Mouse (Mus musculus): ENCODE measurements around the gene Tmem184b. TPM values are rescaled to one million over a fixed set of nuclear protein-coding genes. Genes with fewer than 3 reads are reported as not detected.

Gene Tmem184b
- total and polyA plus RNA-seq, 3 experiments = 1.9 to 13.8 (median 11.3) TPM

GRCm38 (mm10) chr15:79329346-79329978 is 73.9 kb downstream of the Tmem184b start:
- TF ChIP-seq GATA2 (IDR thresholded peaks at IDR 0.05; ENCODE audit: borderline replicate concordance, low read depth, low read length) (no peak), CTCF (IDR thresholded peaks at IDR 0.05; ENCODE audit: low read depth, low read length) (no peak), GATA1 (IDR thresholded peaks at IDR 0.05; ENCODE audit: borderline replicate concordance, low read length) (no peak), TAL1 (conservative IDR thresholded peaks at IDR 0.05; ENCODE audit: low read depth, low read length) (no peak), POLR2AphosphoS5 (IDR thresholded peaks at IDR 0.05; ENCODE audit: insufficient replicate concordance, low read depth, low read length) (no peak)
- Histone ChIP-seq H3K27me3 (ENCODE audit: insufficient read depth, low read length) (no peaks in the 10 kb centered on the region), H3K36me3 (replicated peaks) (peaks cover 18% of the 10 kb centered on the region), H3K9me3 (replicated peaks) (no peaks in the 10 kb centered on the region), H3K4me3 (ENCODE audit: low read depth, low read length) (no peak overlapping the region), H3K4me1 (ENCODE audit: insufficient read depth, low read depth, low read length) (peaks cover 63% of the 10 kb centered on the region)
- ATAC-seq (ENCODE audit: extremely low read depth, insufficient number of reproducible peaks, low FRiP score, poor library complexity, severe bottlenecking) (no peak), DNase-seq (ENCODE audit: low spot score) (no peak)

GRCm38 (mm10) chr15:79328939-79329275 is 74.5 kb downstream of the Tmem184b start:
- H3K4me3 ChIP-seq (ENCODE audit: low read depth, low read length) = peak overlapping the region; percentile 75; the same call in 1 of the 2 replicates
- H3K36me3 ChIP-seq (replicated peaks) = peaks cover 23% of the 10 kb centered on the region
- ATAC-seq (ENCODE audit: extremely low read depth, insufficient number of reproducible peaks, low FRiP score, poor library complexity, severe bottlenecking) (no peak), DNase-seq (ENCODE audit: low spot score) (no peak)
- TF ChIP-seq CTCF (IDR thresholded peaks at IDR 0.05; ENCODE audit: low read depth, low read length) (no peak), POLR2AphosphoS5 (IDR thresholded peaks at IDR 0.05; ENCODE audit: insufficient replicate concordance, low read depth, low read length) (no peak), TAL1 (conservative IDR thresholded peaks at IDR 0.05; ENCODE audit: low read depth, low read length) (no peak)
- H3K27me3 ChIP-seq (ENCODE audit: insufficient read depth, low read length) = no peaks in the 10 kb centered on the region
- H3K9me3 ChIP-seq (replicated peaks) = no peaks in the 10 kb centered on the region
- peaks cover 63% of the 10 kb centered on the region for H3K4me1 ChIP-seq (ENCODE audit: insufficient read depth, low read depth, low read length)

- Histone ChIP-seq H3K9me3 (replicated peaks) (no peaks in the 10 kb centered on the region), H3K4me1 (ENCODE audit: insufficient read depth, low read depth, low read length) (peaks cover 63% of the 10 kb centered on the region), H3K27me3 (ENCODE audit: insufficient read depth, low read length) (no peaks in the 10 kb centered on the region), H3K4me3 (ENCODE audit: low read depth, low read length) (peak within 1 kb of the TSS; percentile 75), H3K36me3 (replicated peaks) (peaks cover 29% of the 10 kb centered on the region)
- DNase-seq (ENCODE audit: low spot score) = peak; percentile 82
- ATAC-seq (ENCODE audit: extremely low read depth, insufficient number of reproducible peaks, low FRiP score, poor library complexity, severe bottlenecking) = peak; percentile 91
- TF ChIP-seq GATA2 (IDR thresholded peaks at IDR 0.05; ENCODE audit: borderline replicate concordance, low read depth, low read length) (no peak), CTCF (IDR thresholded peaks at IDR 0.05; ENCODE audit: low read depth, low read length) (no peak), GATA1 (IDR thresholded peaks at IDR 0.05; ENCODE audit: borderline replicate concordance, low read length) (no peak)
Measured at GRCm38 (mm10) chr15:79328058-79328938, 75.1 kb downstream of the Tmem184b start, which contains the start of gene Pla2g6. Gene Pla2g6 (minus strand): TSS chr15:79328390.

DNA sequence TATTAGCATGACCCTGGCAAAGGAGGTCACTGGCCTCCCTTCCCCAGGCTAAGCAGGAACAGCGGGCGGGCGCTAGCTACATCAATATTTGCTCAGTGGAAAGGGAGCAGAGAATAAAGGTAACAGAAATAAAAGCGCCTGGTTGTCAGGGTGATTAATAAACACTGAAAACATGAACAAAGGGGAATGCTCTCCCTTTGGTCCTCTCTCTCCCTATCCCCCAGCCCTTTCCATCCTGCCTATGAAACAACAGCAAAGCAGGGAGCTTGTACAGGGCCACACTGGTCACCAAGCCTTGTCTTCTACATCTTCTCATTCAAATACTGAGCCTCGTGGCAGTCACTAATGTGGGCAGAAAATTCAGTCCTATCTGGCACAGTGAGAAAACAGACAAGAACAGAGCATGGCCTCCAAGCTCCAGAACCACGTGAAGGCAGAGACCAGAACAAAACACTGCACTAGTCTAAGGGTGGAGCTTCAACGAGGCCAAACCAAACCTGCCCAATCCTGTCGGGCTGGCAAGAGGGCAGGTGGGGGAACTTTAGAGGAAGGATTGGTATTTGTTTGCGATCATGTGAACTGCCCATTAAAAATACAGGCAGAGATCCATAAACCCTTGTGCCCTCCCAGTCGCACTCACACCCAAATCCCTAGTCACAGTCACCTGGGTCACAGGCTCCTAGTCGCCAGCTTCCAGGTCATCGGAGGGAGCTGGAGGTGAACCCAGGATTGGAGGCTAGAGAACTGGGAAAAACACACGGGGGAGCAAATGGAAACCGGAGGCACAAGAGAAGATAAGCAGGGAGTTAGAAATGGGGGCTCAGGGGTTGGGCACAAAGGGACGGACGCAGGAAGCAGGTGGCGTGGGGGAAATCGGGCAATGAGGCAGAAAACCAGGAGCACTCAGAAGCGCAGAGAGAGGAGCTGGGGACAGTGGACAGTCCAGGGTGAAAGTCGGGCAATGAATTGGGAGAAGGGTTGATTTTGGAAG is 76.1 kb downstream of the Tmem184b start:
- Histone ChIP-seq H3K27me3 (ENCODE audit: insufficient read depth, low read length) (no peaks in the 10 kb centered on the region), H3K4me3 (ENCODE audit: low read depth, low read length) (peak overlapping the region; percentile 75), H3K4me1 (ENCODE audit: insufficient read depth, low read depth, low read length) (peaks cover 66% of the 10 kb centered on the region), H3K9me3 (replicated peaks) (no peaks in the 10 kb centered on the region), H3K36me3 (replicated peaks) (peaks cover 33% of the 10 kb centered on the region)
- peak; percentile 11; the same call in 1 of the 2 replicates for ATAC-seq (ENCODE audit: extremely low read depth, insufficient number of reproducible peaks, low FRiP score, poor library complexity, severe bottlenecking)
- no peak for DNase-seq (ENCODE audit: low spot score)
- TF ChIP-seq POLR2AphosphoS5 (IDR thresholded peaks at IDR 0.05; ENCODE audit: insufficient replicate concordance, low read depth, low read length) (no peak), GATA1 (IDR thresholded peaks at IDR 0.05; ENCODE audit: borderline replicate concordance, low read length) (no peak), TAL1 (conservative IDR thresholded peaks at IDR 0.05; ENCODE audit: low read depth, low read length) (no peak), GATA2 (IDR thresholded peaks at IDR 0.05; ENCODE audit: borderline replicate concordance, low read depth, low read length) (no peak)

DNA sequence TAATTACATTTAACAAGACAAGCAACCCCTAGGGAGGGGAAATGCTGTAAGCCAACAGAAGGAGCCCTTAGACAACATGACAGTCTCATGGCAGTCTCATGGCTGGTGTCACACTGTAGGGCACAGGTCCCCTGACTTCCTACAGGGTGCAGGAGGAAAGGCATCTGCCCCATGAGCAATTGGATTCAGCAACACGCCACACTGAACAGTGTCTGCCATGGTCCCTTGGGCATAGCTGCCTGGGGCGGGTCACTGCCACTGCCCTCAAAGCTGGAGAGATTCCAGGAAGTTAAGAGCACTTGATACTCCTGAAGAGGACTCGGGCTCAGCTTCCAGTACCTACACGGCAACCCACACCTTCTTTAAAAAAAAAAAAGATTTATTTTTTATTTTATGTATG is 77.1 kb downstream of the Tmem184b start:
- Histone ChIP-seq H3K27me3 (ENCODE audit: insufficient read depth, low read length) (no peaks in the 10 kb centered on the region), H3K4me3 (ENCODE audit: low read depth, low read length) (peak overlapping the region; percentile 64; the same call in 1 of the 2 replicates), H3K4me1 (ENCODE audit: insufficient read depth, low read depth, low read length) (peaks cover 76% of the 10 kb centered on the region), H3K36me3 (replicated peaks) (peaks cover 33% of the 10 kb centered on the region), H3K9me3 (replicated peaks) (no peaks in the 10 kb centered on the region)
- TF ChIP-seq GATA1 (IDR thresholded peaks at IDR 0.05; ENCODE audit: borderline replicate concordance, low read length) = no peak
- no peak for TF ChIP-seq CTCF (IDR thresholded peaks at IDR 0.05; ENCODE audit: low read depth, low read length)
- TF ChIP-seq GATA2 (IDR thresholded peaks at IDR 0.05; ENCODE audit: borderline replicate concordance, low read depth, low read length) = no peak
- TF ChIP-seq POLR2AphosphoS5 (IDR thresholded peaks at IDR 0.05; ENCODE audit: insufficient replicate concordance, low read depth, low read length) = no peak
- TF ChIP-seq TAL1 (conservative IDR thresholded peaks at IDR 0.05; ENCODE audit: low read depth, low read length) = no peak
- no peak for DNase-seq (ENCODE audit: low spot score)
- no peak for ATAC-seq (ENCODE audit: extremely low read depth, insufficient number of reproducible peaks, low FRiP score, poor library complexity, severe bottlenecking)

Measured in G1E (cell line).